Mouse (Mus musculus): ENCODE results near the gene Epb41l2. TPM values are rescaled to one million over a fixed set of nuclear protein-coding genes. Genes with fewer than 3 reads are reported as not detected.
A peak's percentile ranks its signal among the peaks of the same experiment; 100 is the strongest.

Epb41l2 gene
- polyA plus RNA-seq, 1 experiment = 44.5 TPM

GRCm38 (mm10) chr10:25429346-25429745 is 69.7 kb downstream of the Epb41l2 start:
- TF ChIP-seq CTCF (IDR thresholded peaks at IDR 0.05; ENCODE audit: extremely low read depth, insufficient read depth, insufficient read length, insufficient replicate concordance) = no peak
- TF ChIP-seq POLR2A (IDR thresholded peaks at IDR 0.05; ENCODE audit: low read depth, low read length) = no peak
- Histone ChIP-seq H3K27ac (ENCODE audit: insufficient read depth, low read length) (no peak overlapping the region), H3K4me3 (ENCODE audit: extremely low read depth, insufficient read depth, insufficient read length) (no peak overlapping the region), H3K27me3 (ENCODE audit: control insufficient read depth, insufficient read depth, low read length) (no peaks in the 10 kb centered on the region), H3K36me3 (ENCODE audit: control insufficient read depth, insufficient read depth, low read length) (no peaks in the 10 kb centered on the region), H3K4me1 (ENCODE audit: control insufficient read depth, insufficient read depth, insufficient read length) (peaks cover 3% of the 10 kb centered on the region; the same call in 1 of the 2 replicates)
- DNase-seq (ENCODE audit: low read depth in 1 of 2, low spot score in 2 of 2) = no peak
- WGBS = 90% methylated on average over 4 of the region's 4 CpGs

GRCm38 (mm10) chr10:25430862-25431261 is 71.3 kb downstream of the Epb41l2 start:
- Histone ChIP-seq H3K36me3 (ENCODE audit: control insufficient read depth, insufficient read depth, low read length) (no peaks in the 10 kb centered on the region), H3K4me1 (ENCODE audit: control insufficient read depth, insufficient read depth, insufficient read length) (peaks cover 9% of the 10 kb centered on the region), H3K27ac (ENCODE audit: insufficient read depth, low read length) (no peak overlapping the region), H3K4me3 (ENCODE audit: extremely low read depth, insufficient read depth, insufficient read length) (no peak overlapping the region), H3K27me3 (ENCODE audit: control insufficient read depth, insufficient read depth, low read length) (no peaks in the 10 kb centered on the region)
- WGBS = 83% methylated on average over 6 of the region's 6 CpGs
- TF ChIP-seq POLR2A (IDR thresholded peaks at IDR 0.05; ENCODE audit: low read depth, low read length) (no peak), CTCF (IDR thresholded peaks at IDR 0.05; ENCODE audit: extremely low read depth, insufficient read depth, insufficient read length, insufficient replicate concordance) (no peak)
- DNase-seq (ENCODE audit: low read depth in 1 of 2, low spot score in 2 of 2) = no peak

- Histone ChIP-seq H3K27me3 (ENCODE audit: control insufficient read depth, insufficient read depth, low read length) (no peaks in the 10 kb centered on the region), H3K27ac (ENCODE audit: insufficient read depth, low read length) (peak overlapping the region; percentile 22; the same call in 1 of the 2 replicates), H3K4me3 (ENCODE audit: extremely low read depth, insufficient read depth, insufficient read length) (no peak overlapping the region), H3K4me1 (ENCODE audit: control insufficient read depth, insufficient read depth, insufficient read length) (peaks cover 11% of the 10 kb centered on the region), H3K36me3 (ENCODE audit: control insufficient read depth, insufficient read depth, low read length) (no peaks in the 10 kb centered on the region)
- TF ChIP-seq CTCF (IDR thresholded peaks at IDR 0.05; ENCODE audit: extremely low read depth, insufficient read depth, insufficient read length, insufficient replicate concordance) = no peak
- no peak for TF ChIP-seq POLR2A (IDR thresholded peaks at IDR 0.05; ENCODE audit: low read depth, low read length)
- no peak for DNase-seq (ENCODE audit: low read depth in 1 of 2, low spot score in 2 of 2)
- 83% methylated on average over 10 of the region's 10 CpGs for WGBS
Observed at GRCm38 (mm10) chr10:25432351-25432750, 72.8 kb downstream of the Epb41l2 start.

GRCm38 (mm10) chr10:25432938-25433337 is 73.3 kb downstream of the Epb41l2 start:
- no peak for TF ChIP-seq POLR2A (IDR thresholded peaks at IDR 0.05; ENCODE audit: low read depth, low read length)
- TF ChIP-seq CTCF (IDR thresholded peaks at IDR 0.05; ENCODE audit: extremely low read depth, insufficient read depth, insufficient read length, insufficient replicate concordance) = no peak
- DNase-seq (ENCODE audit: low read depth in 1 of 2, low spot score in 2 of 2) = no peak
- no peaks in the 10 kb centered on the region for H3K27me3 ChIP-seq (ENCODE audit: control insufficient read depth, insufficient read depth, low read length)
- peaks cover 14% of the 10 kb centered on the region for H3K4me1 ChIP-seq (ENCODE audit: control insufficient read depth, insufficient read depth, insufficient read length)
- no peak overlapping the region; the same call in 1 of the 2 replicates for H3K27ac ChIP-seq (ENCODE audit: insufficient read depth, low read length)
- 72% methylated on average over 5 of the region's 5 CpGs for WGBS
- H3K36me3 ChIP-seq (ENCODE audit: control insufficient read depth, insufficient read depth, low read length) = no peaks in the 10 kb centered on the region
- no peak overlapping the region for H3K4me3 ChIP-seq (ENCODE audit: extremely low read depth, insufficient read depth, insufficient read length)

DNA sequence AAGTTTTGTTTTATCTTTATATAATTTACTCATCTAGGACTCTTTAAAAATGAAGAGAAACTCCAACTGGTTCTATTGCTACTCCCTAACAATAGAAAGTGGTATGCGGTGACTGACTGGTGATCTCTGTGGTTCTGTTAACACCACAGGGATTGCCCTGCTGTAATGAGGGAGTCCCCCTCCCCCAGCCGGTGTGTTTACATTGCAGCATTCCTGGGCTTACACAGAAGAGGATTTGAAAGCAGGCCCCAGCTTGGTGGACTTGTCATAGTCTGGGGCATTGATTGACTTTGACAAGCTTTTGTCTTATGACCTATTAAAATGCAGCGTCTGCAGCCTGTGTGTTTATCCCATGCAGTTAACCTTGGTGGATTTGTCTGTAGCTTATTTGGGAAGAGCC is 73.9 kb downstream of the Epb41l2 start:
- no peak overlapping the region for H3K27ac ChIP-seq (ENCODE audit: insufficient read depth, low read length)
- H3K27me3 ChIP-seq (ENCODE audit: control insufficient read depth, insufficient read depth, low read length) = no peaks in the 10 kb centered on the region
- H3K4me1 ChIP-seq (ENCODE audit: control insufficient read depth, insufficient read depth, insufficient read length) = peaks cover 14% of the 10 kb centered on the region
- no peak for TF ChIP-seq POLR2A (IDR thresholded peaks at IDR 0.05; ENCODE audit: low read depth, low read length)
- no peak for TF ChIP-seq CTCF (IDR thresholded peaks at IDR 0.05; ENCODE audit: extremely low read depth, insufficient read depth, insufficient read length, insufficient replicate concordance)
- no peak for DNase-seq (ENCODE audit: low read depth in 1 of 2, low spot score in 2 of 2)
- H3K4me3 ChIP-seq (ENCODE audit: extremely low read depth, insufficient read depth, insufficient read length) = no peak overlapping the region
- H3K36me3 ChIP-seq (ENCODE audit: control insufficient read depth, insufficient read depth, low read length) = no peaks in the 10 kb centered on the region
- WGBS = 78% methylated on average over 3 of the region's 3 CpGs

DNA sequence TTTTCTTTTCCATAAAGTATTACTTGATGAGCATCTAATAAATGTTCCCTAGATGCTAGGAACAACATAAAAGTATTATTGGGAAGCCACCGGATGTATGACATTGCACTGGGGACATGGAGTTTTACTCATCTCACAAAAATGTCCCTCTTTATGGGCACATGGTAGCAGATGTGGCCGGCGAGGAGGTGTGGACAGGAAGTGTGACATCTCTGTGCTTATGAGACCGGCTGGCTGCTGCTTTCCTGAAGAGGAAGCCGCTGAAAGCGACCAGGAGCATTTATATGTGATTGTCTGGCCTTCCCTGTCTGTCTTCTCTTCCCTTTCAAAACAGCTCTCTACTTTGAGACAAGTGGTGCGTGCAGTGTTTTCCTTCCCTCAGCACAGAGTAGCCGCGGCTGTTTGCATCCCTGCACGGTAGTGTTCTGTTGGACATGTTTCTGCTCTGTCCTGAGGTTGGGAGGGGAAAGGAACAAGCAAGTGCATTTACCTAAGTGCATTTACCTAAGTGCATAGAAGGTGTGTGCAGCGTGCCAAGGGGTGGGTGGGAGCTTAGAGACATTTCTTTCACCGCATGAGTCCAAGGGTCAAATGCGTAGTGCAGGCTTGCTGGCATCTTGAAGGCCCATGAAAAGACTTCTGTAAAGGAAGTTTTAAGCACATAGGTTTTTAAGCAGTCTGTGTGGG is 74.9 kb downstream of the Epb41l2 start:
- Histone ChIP-seq H3K27ac (ENCODE audit: insufficient read depth, low read length) (peak overlapping the region; percentile 20; the same call in 1 of the 2 replicates), H3K27me3 (ENCODE audit: control insufficient read depth, insufficient read depth, low read length) (no peaks in the 10 kb centered on the region), H3K36me3 (ENCODE audit: control insufficient read depth, insufficient read depth, low read length) (no peaks in the 10 kb centered on the region), H3K4me1 (ENCODE audit: control insufficient read depth, insufficient read depth, insufficient read length) (peaks cover 14% of the 10 kb centered on the region), H3K4me3 (ENCODE audit: extremely low read depth, insufficient read depth, insufficient read length) (no peak overlapping the region)
- DNase-seq (ENCODE audit: low read depth in 1 of 2, low spot score in 2 of 2) = no peak
- no peak for TF ChIP-seq POLR2A (IDR thresholded peaks at IDR 0.05; ENCODE audit: low read depth, low read length)
- TF ChIP-seq CTCF (IDR thresholded peaks at IDR 0.05; ENCODE audit: extremely low read depth, insufficient read depth, insufficient read length, insufficient replicate concordance) = no peak
- 27% methylated on average over 13 of the region's 13 CpGs for WGBS

- H3K27ac ChIP-seq (ENCODE audit: insufficient read depth, low read length) = no peak overlapping the region
- no peaks in the 10 kb centered on the region for H3K36me3 ChIP-seq (ENCODE audit: control insufficient read depth, insufficient read depth, low read length)
- H3K4me3 ChIP-seq (ENCODE audit: extremely low read depth, insufficient read depth, insufficient read length) = no peak overlapping the region
- DNase-seq (ENCODE audit: low read depth in 1 of 2, low spot score in 2 of 2) = no peak
- peaks cover 14% of the 10 kb centered on the region for H3K4me1 ChIP-seq (ENCODE audit: control insufficient read depth, insufficient read depth, insufficient read length)
- TF ChIP-seq POLR2A (IDR thresholded peaks at IDR 0.05; ENCODE audit: low read depth, low read length) (no peak), CTCF (IDR thresholded peaks at IDR 0.05; ENCODE audit: extremely low read depth, insufficient read depth, insufficient read length, insufficient replicate concordance) (no peak)
- 83% methylated on average over 6 of the region's 6 CpGs for WGBS
- H3K27me3 ChIP-seq (ENCODE audit: control insufficient read depth, insufficient read depth, low read length) = no peaks in the 10 kb centered on the region
Observed at GRCm38 (mm10) chr10:25436703-25437401, 77.3 kb downstream of the Epb41l2 start.

All from spleen, adult 2 months (tissue).